Mouse (Mus musculus) frontal cortex, adult 2 months (tissue): ENCODE data around the gene Gcm2. TPM values are rescaled to one million over a fixed set of nuclear protein-coding genes. Genes with fewer than 3 reads are reported as not detected.

Source experiments
- DNase-seq, 2 experiments: peaks; one replicate each; pipeline ENCODE4 v3.0.0; 2022; ENCODE audit warnings: low spot score in 1 of 2; ENCODE audit errors: extremely low spot score in 1 of 2
- polyA plus RNA-seq: library from polyadenylated mRNA; depleted of rRNA; stranded (reverse); fragments of >200 nt; gene quantifications from 2 replicates; pipeline ENCODE4 v1.2.3, GENCODE M21; 2012; rRNA removed

Gcm2 gene
- not detected in 2 replicates for polyA plus RNA-seq

DNA sequence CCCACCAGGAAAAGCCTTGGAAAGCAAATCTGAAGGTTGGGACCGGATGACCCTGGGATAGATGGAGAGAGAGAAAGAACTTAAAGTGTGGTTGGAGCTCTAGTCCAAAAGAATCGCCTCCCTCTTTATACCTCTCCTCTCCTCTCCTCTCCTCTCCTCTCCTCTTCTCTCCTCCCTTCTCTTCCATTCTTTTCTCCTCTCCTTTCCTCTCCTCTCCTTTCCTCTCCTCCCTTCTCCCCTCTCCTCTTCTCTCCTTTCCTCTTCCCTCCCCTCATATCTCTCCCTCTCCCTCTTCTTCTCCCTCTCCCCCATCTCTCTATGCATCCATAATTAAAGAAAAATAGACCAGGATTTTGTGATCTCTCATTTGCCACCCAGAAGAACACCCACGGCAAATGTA, at the start of gene Gcm2:
Gene Gcm2 (minus strand): TSS at position 101 of the 400 bp plus-strand sequence.
- no peak for DNase-seq

DNA sequence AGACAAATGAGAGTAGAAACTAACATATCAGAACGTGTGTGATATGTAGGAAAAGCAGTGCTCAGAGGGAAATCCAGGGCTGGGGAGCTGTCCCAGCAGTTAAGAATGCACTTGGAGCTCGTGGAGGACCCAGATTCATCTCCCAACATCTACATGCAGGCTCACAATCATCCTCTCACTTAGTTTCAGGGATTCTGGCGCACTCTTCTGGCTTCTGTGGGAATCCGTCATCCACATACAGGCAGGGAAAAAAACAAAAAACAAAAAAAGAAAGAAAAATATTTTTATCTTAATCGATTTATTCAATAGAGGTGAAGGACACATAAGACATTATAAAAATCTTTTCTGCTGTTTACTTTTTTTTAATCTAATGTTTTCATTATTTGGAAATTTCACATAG, 47.6 kb upstream of the Gcm2 start:
- peak in 1 of 2 experiments; percentile 1 for DNase-seq

DNA sequence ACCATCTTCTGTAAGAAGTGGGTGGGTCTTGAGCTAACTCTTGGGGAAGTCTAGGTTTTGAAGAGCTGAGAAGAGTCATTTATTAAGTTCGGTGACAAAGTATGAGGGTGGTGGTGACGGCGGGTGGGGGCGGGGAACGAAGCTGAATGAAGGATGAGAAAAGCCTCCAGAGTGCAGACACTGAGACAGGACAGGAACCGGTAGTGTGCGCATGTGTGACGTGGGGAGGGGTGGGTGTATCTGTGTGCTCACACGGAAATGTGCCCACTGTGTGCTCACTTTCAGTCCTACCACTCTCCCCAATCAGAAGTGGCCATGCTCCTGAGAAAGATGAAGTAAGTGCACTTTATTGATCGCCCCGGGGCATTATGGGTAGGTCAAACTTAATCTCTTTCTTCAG, 42.3 kb upstream of the Gcm2 start:
- DNase-seq, result no peak

DNA sequence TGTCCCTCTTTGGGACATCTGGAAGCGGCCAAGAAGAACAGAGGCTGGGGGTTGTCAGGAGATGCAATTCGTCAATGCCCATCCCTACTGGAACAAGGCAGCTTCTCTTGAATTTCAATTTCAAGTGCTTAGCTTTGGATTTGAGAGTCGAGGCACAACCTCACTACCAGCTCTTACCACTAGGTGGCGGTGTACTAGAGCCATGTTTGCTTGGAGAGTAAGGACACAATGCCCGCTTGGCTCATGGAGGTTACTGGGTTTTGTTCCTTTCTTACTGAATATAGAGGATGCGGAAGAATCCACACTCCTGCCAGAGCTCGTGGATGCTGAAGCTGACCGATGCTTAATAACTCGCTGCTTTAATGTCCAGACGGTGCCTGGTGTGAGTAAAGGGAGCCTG, 35.4 kb upstream of the Gcm2 start:
- peak; percentile 28 to 85 for DNase-seq

DNA sequence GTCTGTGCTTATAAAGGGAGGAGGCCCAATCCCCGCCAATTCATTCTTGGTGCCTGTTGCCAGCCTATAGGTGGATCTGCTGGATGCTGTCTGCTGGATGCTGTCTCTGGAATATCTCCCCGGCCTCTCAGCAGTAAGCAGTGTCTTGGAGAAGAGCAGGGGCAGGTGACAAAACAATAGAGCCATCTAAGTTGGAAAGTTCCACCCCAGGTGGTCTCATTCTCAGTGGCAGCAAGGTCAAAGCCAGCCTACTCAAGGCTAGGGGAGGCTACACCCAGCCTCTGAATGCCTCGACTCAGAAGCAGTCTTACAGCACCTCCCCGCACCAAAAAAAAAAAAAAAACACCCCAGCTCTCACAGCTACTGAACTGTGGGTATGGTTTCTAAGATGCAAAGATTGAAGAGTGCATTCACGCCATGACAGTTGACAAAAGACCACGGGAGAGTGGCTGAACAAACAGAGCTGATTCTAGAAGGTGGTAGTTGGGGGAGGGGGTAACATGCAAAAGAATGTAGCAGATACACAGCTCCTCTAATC, 34.7 kb upstream of the Gcm2 start:
- DNase-seq, result no peak

DNA sequence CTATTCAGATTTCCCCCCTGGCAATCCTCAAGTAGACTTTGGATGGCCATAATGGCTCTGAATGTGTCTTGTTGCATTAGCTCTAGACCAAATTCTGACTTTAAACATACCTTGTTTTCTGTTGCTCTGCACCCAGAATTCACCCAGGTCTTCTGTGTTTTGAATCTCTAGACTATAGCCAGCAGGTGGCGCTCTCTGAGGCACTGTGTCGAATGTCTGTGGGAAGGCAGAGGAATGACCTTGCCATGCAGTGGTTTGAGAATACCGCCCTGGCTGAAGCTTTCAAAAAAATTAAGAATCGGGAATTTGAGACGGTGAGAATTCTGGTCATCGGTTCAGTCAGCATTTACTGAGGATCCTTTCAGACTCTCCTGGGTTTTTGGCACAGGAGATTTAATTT, 24.1 kb upstream of the Gcm2 start:
- peak in 1 of 2 experiments; percentile 78 for DNase-seq

DNA sequence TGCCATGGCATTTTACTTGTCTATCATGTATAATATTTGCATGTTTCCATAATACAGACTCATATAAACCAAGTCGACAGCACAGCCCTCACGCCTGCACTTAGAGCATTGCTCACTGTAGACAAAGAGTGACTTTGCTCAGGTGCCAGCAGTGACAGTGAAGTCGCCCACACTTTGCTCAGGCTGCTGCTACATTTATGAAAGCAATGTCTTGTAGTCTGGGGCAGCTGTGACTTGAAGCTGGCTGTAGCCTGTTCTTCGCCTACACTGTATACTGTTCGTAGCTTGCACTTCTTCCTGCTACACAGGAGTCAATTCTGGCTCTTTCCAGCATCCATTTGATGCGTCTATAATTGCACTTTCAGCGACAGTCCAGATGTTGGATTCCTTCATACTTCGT, 18.2 kb upstream of the Gcm2 start:
- peak; percentile 10 to 64 for DNase-seq

DNA sequence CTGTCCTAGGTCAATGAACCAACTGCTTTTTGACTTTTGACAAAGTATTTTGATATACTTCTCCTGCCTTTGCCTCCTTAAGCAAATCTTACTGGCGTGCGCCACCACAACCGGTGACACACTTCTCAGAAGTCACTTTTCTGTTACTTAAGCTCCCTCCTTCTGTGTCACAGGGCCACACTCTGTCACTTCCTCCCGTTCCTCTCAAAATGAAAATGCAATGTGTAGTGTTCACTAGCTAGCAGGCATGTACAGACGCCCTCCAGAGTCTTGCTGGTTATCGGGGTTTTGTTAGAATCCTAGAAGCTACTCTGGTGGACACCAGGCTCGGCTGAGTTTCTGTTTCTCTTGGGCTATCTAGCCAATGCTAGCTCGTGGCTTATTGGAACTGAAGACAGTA, 17.5 kb upstream of the Gcm2 start:
- DNase-seq, result no peak

DNA sequence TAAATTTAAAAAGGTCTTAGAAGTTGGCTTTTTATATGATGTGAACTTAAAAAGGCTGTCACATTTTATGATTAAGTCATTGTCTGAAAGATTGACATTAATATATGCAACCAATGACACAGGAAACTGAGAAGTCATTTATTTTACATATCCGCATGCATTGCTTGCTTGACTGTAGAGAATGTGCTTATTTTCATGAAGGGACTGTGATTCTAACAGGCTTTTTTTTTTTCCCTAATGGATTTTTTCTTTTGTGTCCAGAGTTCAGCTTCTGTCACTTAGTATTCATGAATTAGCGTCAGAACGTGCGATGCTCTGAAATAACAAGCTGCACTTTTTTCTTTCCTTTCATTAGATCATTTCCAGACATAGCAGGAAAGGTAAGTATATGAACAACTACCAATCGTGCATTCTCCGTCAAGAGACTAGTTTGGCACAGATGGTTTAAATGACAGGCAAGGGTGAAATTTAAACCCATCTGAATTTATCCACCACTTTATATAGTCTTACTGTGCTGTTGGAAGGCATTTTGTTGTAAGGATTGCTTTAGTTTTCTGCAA, 12.9 kb upstream of the Gcm2 start:
- DNase-seq, result no peak

DNA sequence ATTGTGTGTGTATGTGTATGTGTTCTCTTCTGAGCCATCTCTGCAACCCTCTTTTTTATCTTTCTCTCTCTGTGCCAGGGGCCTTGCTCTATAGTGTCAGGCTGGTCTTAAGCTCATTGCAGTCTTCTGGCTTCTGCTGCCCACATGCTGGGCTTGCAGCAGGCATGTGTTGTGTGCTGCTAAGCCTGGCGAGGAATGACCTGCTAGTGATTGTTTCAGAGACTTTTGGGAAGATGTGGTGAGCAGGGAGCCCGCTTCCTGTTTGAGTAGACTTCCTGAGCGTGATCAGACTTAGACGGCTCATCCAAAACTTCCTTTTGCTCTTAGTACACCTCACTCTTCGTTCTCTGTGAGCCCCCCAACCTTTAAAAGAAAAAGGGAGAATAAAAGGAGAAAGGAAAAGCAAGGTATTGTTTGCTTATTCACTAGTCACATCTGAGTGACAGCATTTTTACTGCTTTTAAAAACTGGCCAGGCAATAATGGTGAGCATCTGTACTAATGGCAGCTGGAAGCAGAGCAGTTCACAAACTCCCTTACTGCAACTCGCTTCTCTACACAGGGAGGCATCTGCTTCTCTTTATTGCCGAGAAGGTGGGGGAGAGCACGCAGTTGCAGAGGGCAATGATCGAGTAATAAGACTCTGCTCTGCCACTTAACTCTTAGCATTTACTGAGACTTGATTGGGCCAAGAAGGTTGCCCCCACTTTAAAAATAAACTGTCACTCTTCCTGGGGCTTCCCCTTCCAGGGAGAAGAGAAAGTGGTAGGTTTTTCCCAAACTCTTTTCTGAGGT, 8.5 kb upstream of the Gcm2 start:
- no peak for DNase-seq

DNA sequence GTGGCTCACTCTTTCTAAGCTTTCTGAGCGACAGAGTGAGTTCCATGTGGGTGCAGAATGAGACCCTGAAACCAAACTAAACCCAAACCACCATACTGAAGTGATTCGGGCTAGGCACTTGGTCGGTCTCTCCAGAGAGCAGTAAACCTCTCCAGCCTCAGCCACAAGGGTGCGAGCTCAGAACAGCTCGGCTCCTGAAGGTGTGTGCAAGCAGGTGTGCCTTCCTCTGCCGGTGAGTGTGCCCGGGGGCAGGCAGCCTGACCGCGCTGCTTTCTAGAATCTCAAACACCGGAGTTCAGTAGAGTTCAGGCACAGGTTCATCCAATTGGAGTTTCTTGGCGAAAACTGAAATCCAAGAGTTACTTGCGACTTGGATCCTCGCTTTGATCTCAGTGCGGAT, 3.1 kb upstream of the Gcm2 start, which contains the start of gene Sycp2l:
Gene Sycp2l (plus strand): TSS at position 368 of the 400 bp plus-strand sequence.
- DNase-seq, result no peak

DNA sequence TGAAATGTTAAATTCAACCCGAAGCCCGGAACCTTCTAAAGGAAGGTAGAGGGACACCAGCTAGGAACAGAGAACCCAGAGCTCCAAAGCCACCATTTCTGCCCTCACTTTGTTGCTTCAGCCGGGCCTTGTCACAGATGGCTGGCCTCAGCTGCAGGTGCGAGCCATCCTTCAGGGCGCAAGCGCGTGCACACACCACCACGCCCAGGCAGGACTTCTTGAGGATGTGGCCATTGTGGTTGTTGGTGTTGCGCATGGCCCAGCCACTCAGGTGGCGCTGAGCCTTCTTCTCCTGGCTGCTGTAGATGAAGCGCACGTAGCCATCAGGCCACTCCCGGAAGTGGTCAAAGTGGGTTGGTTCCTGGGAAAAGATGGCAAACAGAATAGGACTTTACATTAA, 5.3 kb downstream of the Gcm2 start:
- no peak for DNase-seq

DNA sequence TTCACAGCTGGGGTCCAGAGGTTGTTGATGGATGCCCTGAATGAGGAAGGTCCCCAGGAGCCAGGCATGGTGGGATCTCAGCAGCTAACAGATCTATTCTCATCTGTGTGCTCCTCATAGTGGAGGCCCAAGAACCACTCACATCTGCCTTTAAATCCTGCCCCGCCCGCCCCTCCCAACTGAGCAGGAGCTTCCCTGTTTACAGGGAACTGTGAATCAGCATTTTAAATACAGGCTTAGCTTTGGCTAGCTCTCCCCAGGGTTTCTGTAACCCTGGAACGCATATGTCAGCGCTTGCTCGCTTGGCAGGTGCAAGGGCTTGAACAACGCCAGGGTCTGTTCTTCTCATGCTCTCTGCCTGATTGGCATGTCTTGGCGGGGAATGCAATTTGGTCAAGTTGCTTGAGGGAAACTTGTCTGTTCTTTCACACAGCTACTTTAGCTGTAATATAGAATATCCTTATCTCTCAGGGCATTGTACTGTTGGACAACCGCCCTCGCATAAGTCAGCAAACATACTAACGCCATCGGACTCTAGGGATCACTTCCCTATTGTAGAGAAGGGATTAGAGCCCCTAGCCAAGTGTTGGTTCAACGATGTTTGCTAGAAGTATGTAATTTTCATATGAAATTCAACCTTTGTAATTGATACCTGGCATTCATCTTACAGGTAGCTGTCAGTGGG, 6.9 kb downstream of the Gcm2 start:
- DNase-seq, result no peak

DNA sequence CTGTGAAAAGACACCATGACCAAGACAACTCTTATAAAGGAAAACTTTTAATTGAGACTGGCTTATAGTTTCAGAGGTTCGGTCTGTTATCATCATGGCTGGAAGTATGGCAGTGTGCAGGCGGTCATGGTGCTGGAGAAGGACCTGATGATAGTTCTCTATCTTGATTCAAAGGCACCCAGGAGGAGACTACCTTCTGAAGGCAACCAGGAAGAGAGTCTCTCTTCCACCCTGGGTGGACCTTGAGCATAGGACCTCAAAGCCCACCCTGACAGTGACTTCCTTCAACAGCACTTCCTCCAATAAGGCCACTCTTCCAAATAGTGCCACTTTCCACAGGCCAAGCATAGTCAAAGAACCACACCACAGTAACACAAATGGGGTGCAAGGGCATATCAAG, 10.8 kb downstream of the Gcm2 start:
- DNase-seq, result no peak

DNA sequence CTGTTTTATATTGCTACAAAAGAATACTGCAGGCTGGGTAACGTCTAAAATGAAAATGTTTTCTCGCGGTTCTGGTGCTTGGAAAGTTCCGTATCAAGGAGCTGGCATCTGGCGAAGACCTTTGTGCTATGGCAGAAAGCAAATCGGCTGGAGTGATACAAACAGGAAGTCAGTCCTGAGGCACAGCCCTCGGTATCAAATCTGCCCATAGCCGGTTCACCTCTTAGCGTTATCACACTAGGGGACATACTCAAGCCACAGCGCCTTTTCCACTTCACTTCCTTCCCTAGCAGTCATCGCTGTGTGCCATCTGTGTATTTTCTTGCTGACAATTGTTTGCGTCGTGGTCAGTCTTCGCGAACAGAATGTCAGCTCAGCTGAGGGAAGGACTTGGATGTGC, 12.5 kb downstream of the Gcm2 start:
- no peak for DNase-seq

DNA sequence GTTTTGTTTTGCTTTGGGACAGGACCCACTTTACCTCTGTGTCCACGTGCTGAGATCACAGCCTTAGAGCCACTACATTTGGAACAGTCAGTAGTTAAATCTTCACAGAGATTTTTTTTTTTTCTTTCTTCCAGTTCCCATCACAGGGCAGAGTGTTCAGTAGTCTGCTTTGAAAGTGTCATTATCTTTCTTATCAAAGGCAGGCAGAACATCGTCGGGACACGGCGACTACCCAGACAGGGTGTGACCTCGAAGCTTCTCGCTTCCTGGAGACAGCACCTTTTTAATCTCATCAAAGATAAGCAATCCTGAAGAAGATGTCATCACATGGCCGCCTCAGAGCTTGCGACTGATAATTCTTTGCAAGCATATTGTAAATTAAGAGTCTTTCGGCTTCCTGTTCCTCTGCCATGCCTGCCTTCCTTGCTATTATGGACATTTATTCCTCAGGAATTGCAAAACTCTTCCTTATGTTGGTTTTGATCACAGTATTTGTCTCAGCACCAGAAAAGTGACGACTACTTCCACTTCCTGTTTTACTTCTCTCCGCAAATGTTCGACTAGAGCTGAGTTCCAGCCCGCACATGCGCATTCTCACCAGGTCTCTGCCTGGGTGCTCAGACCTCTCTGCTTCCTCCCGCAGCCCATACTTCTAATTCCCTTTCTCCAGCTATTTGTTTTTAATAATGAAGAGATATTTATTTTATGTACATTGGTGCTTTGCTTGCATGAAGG, 13.3 kb downstream of the Gcm2 start:
- DNase-seq, result no peak

DNA sequence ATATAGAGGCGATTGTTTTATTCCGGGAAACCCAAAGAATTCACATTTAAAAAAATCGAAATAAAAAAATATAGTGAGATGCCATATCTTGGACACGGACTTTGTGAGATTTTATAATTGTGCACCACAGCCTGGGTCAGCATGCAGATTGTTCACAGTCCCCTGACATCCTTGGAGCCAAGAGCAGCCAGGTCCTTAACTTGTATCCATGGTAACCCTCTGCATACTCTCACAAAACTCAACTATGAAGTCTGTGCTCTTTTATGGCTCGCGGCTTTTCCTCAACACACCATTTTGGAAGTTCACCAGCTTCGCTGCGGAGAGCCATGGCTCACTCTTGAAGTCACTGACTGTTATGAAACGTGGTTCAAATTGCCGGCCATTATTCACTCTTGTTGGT, 16.7 kb downstream of the Gcm2 start:
- DNase-seq, result no peak

DNA sequence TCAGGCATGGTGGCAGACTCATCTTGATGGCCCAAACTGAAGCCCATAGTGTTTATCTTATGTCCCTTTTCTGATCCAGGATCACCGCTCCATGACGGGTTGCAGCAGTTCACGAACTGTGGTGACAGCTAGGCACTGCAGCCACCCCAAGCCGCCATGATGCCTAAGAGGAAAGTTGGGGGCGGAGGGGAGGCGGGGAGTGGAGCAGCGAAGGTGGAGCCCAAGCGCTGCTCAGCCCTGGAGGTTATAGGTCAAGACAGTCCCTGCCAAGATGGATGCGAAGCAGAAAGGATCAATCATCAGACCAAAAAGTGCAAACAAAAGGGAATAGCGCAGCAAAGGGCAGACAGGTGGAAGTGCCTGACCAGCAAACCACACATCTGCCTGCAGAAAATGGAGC, 19.6 kb downstream of the Gcm2 start:
- DNase-seq, result no peak

DNA sequence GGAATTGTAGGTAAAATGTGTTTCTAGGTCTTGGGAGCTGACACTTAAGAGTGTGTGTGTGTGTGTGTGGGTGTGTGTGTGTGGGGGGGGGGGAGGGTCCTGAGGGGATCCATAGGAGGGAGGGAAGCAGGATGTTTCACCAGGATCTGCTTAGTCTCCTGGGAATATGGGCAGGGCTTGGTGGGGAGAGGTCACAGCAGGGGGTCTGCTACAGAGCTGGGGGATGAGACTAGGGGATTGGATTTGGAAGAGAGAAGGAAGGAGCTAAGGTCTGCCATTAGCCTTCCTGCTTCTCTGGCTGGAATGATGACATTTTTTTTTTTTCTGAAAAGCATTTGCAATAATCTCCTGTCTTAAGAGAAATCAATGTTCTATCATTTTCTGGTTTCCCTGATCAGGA, 22.1 kb downstream of the Gcm2 start:
- DNase-seq, result no peak

DNA sequence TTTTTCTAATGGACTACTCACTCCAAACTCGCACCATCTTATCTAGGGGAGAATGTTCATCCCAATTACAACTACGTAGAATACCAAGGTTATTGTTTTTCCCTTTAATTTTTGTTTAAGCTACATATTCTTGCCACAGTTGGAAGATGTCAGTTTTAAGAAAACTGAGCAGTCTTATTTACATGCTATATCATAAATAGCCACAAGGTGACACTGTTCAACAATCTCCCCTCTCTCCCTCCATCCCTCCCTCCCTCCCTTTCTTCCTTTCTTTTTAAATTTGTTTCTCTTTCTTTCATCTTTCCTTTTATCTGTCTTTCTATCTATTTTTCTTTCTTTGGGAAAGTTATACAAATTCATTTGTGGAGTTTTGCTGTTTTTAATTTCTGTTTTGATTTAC, 25.7 kb downstream of the Gcm2 start:
- peak in 1 of 2 experiments; percentile 17 for DNase-seq

DNA sequence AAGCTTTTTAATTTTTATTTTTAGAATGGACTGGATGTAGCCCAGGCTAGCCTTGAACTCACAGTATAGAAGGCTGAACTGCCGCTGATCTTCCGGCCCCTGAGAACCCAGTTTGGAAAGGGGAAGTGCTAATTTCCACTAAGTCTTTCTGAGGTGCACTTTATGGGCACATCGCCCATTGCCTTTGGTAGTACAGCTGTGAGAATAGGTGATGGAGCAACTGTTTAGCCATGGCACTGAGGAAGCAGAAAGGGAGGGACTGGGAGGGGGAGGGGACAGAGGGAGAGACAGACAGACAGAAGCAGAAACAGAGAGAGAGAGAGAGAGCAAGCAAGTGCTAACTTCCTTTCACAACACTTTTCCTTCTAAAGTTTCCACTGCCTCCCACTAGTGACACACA, 26.3 kb downstream of the Gcm2 start:
- DNase-seq, result no peak
